Mouse (Mus musculus) midbrain, embryonic 12.5 days (tissue): ENCODE data around the gene 4930442H23Rik. TPM values are rescaled to one million over a fixed set of nuclear protein-coding genes. Genes with fewer than 3 reads are reported as not detected.
"Not testable (repeated sequence)": the region's sequence is repeated elsewhere in the genome, so short reads cannot be mapped to it uniquely, and the experiment has no call there.

Experiments
- ATAC-seq: fragments of 200-750 bp; cut with Nextera tagmentation; 2 replicates; pipeline ENCODE4 v1.8.0; 2017; ENCODE audit warnings: low read depth, moderate TSS enrichment, moderate library complexity; ENCODE audit not compliant: low FRiP score
- H3K27ac ChIP-seq: fragments of 300-500 bp; sonication (generic); replicated peaks from 2 replicates; pipeline ENCODE4 v1.5.1; 2016; ENCODE audit warnings: mild to moderate bottlenecking
- H3K27me3 ChIP-seq: fragments of 300-500 bp; sonication (generic); 2 replicates; pipeline ENCODE4 v1.6.1; 2016; ENCODE audit warnings: mild to moderate bottlenecking
- H3K36me3 ChIP-seq: fragments of 300-500 bp; sonication (generic); 2 replicates; pipeline ENCODE4 v1.6.1; 2016
- H3K4me1 ChIP-seq: fragments of 300-500 bp; sonication (generic); 2 replicates; pipeline ENCODE4 v1.6.1; 2016
- H3K4me2 ChIP-seq: fragments of 300-500 bp; sonication (generic); replicated peaks from 2 replicates; pipeline ENCODE4 v1.6.1; 2016; ENCODE audit warnings: mild to moderate bottlenecking, moderate library complexity
- H3K4me3 ChIP-seq: fragments of 300-500 bp; sonication (generic); 2 replicates; pipeline ENCODE4 v1.5.1; 2016; ENCODE audit warnings: mild to moderate bottlenecking
- H3K9ac ChIP-seq: fragments of 300-500 bp; sonication (generic); replicated peaks from 2 replicates; pipeline ENCODE4 v1.6.1; 2016; ENCODE audit warnings: mild to moderate bottlenecking, moderate library complexity
- H3K9me3 ChIP-seq: fragments of 300-500 bp; sonication (generic); 2 replicates; pipeline ENCODE4 v1.6.1; 2016; ENCODE audit warnings: mild to moderate bottlenecking
- WGBS: fragments of 180-500 bp; shearing (Covaris S2); methylation state at CpG from one replicate; pipeline ENCODE4 v1.1.7; 2016; 5-methylcytosine and 5-hydroxymethylcytosine counted together
- polyA plus RNA-seq: library from polyadenylated mRNA; unstranded; fragments of >200 nt; fragmentation: Nextera tagmentation; extraction: Ambion mirVana; gene quantifications from 2 replicates; pipeline ENCODE4 v1.2.1, GENCODE M21; 2016

The 4930442H23Rik gene
- polyA plus RNA-seq, 1 experiment from 2014 or later: not detected

- Histone ChIP-seq H3K36me3 (peaks cover 81% of the 10 kb centered on the region), H3K9me3 (no peaks in the 10 kb centered on the region), H3K4me2 (peak within 1 kb of the TSS; percentile 61), H3K27me3 (no peaks in the 10 kb centered on the region), H3K27ac (peak within 1 kb of the TSS; percentile 63), H3K4me1 (peaks cover 35% of the 10 kb centered on the region), H3K4me3 (peak within 1 kb of the TSS; percentile 59), H3K9ac (peak within 1 kb of the TSS; percentile 50)
- 5% methylated on average over 53 of the region's 53 CpGs for WGBS
- ATAC-seq: peak; percentile 94
These were observed 1.0 kb downstream of the 4930442H23Rik start, which contains the start of gene Dapk3 for GRCm38 (mm10) chr10:81182336-81183333. Dapk3 (plus strand) TSS chr10:81183005.

DNA sequence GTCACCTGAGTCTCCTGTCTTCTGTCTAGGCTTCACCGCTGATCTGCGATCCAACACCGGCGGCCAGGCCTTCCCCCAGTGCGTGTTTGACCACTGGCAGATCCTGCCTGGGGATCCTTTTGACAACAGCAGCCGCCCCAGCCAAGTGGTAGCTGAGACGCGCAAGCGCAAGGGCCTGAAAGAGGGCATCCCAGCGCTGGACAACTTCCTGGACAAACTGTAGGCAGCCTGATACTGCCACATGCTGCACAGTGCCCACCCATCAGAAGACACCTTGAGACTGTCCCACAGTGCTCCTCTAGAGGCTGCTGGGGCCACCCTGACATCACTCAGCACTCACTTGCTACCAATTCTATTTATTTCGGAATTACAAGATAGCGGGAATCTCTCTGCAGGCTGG, 1.8 kb downstream of the 4930442H23Rik start:
- 0 out of 2 replicates have a peak overlapping the region, but pooled peaks have one; percentile 63 for H3K27ac ChIP-seq
- not testable (repeated sequence) for H3K9ac ChIP-seq, H3K4me2 ChIP-seq, H3K9me3 ChIP-seq, ATAC-seq, H3K27me3 ChIP-seq
- peaks cover 42% of the 10 kb centered on the region for H3K4me1 ChIP-seq
- 81% methylated on average over 12 of the region's 12 CpGs for WGBS
- 0 out of 2 replicates have a peak overlapping the region, but pooled peaks have one; percentile 59 for H3K4me3 ChIP-seq
- H3K36me3 ChIP-seq: peaks cover 78% of the 10 kb centered on the region

- H3K36me3 ChIP-seq: peaks cover 71% of the 10 kb centered on the region
- no peaks in the 10 kb centered on the region for H3K27me3 ChIP-seq
- H3K27ac ChIP-seq: no peak overlapping the region; the same call in 1 of the 2 replicates
- 0 out of 2 replicates have a peak overlapping the region, but pooled peaks have one; percentile 20 for H3K9ac ChIP-seq
- H3K4me3 ChIP-seq: no peak overlapping the region
- no peak for ATAC-seq
- H3K4me1 ChIP-seq: peaks cover 42% of the 10 kb centered on the region
- no peak overlapping the region for H3K4me2 ChIP-seq
- H3K9me3 ChIP-seq: no peaks in the 10 kb centered on the region
- 91% methylated on average over 13 of the region's 13 CpGs for WGBS
These were observed 2.7 kb downstream of the 4930442H23Rik start for GRCm38 (mm10) chr10:81180946-81181345.

DNA sequence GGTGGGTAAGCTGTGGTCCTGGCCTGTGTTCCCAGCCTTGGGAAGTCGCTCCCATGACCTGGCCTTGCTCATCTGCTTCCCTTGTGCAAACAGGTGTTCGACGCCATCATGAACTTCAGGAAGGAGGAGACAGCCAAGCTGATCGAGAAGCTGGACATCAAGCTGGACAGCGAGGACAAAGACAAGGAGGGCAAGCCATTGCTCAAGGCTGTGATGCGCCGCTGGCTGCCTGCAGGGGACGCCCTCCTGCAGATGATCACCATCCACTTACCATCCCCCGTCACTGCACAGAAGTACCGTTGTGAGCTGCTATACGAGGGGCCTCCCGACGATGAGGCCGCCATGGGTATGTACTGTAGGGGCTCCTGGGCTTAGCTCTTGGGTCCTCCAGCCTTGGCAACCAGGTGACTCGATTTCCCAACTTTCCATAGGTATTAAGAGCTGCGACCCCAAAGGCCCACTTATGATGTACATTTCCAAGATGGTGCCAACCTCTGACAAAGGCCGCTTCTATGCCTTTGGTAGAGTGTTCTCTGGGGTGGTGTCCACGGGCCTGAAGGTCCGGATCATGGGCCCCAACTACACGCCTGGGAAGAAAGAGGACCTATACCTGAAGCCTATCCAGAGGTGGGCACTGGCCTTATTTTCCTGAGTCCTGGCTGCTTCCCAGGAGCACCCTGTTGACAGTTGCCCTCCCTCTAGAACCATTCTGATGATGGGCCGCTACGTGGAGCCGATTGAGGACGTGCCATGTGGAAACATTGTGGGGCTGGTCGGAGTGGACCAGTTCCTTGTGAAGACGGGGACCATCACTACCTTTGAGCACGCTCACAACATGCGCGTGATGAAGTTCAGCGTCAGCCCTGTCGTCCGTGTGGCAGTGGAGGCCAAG, 4.0 kb downstream of the 4930442H23Rik start:
- ATAC-seq: no peak
- H3K4me3 ChIP-seq: no peak overlapping the region
- no peak overlapping the region for H3K27ac ChIP-seq
- no peaks in the 10 kb centered on the region for H3K27me3 ChIP-seq
- peaks cover 51% of the 10 kb centered on the region for H3K4me1 ChIP-seq
- WGBS: 90% methylated on average over 32 of the region's 32 CpGs
- H3K4me2 ChIP-seq: no peak overlapping the region
- no peak overlapping the region; the same call in 1 of the 2 replicates for H3K9ac ChIP-seq
- peaks cover 60% of the 10 kb centered on the region for H3K36me3 ChIP-seq
- H3K9me3 ChIP-seq: no peaks in the 10 kb centered on the region

DNA sequence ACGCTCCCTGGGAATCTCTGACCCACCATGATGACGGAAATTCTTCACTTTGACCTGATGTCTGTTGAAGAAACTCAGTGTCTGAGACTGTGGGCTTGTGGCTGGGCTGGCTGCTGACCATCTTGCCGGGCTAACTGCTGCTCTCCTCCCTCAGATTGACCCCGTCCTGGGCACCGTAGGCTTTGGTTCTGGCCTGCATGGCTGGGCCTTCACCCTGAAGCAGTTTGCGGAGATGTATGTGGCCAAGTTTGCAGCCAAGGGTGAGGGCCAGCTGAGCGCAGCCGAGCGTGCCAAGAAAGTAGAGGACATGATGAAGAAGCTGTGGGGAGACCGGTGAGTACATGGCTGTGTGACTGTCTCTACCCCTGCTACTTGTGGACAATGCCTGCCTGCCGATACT, 4.7 kb downstream of the 4930442H23Rik start:
- Histone ChIP-seq H3K4me3 (no peak overlapping the region), H3K4me1 (peaks cover 56% of the 10 kb centered on the region), H3K27me3 (no peaks in the 10 kb centered on the region), H3K4me2 (no peak overlapping the region), H3K9me3 (no peaks in the 10 kb centered on the region), H3K9ac (no peak overlapping the region), H3K36me3 (peaks cover 52% of the 10 kb centered on the region), H3K27ac (no peak overlapping the region)
- ATAC-seq: no peak
- 95% methylated on average over 11 of the region's 11 CpGs for WGBS

DNA sequence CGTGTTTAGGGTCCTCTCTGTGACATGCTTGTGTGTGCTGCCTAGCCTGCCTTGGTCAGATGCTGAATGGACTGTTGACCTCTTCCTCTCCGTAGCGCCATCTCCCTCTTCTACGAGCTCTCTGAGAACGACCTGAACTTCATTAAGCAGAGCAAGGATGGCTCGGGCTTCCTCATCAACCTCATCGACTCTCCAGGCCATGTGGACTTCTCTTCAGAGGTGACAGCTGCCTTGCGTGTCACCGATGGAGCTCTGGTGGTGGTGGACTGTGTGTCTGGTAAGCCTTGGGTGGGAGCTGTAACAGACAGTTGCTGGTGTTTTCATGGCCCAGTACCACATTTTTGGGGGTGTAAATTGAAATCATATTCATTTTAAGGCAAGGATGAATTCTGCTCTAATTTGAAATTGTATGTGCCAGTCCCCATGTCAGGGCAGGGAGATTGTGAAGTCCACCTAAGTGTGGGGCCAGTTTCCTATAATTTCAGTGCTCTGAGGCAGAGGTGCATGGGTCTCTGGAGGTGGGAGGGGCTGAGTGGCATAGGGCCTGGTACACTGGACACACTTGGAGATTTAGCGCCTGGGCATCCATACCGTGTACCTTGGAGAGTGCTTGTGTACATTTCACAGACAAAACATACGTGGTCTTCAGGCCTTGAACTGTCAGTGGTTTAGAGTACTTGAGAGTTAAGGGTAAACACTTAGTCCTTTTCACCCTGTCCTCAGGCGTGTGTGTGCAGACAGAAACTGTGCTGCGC, 5.5 kb downstream of the 4930442H23Rik start:
- WGBS: 72% methylated on average over 14 of the region's 14 CpGs
- ATAC-seq: no peak
- peak overlapping the region; percentile 95 for H3K4me2 ChIP-seq
- H3K9me3 ChIP-seq: no peaks in the 10 kb centered on the region
- peaks cover 52% of the 10 kb centered on the region for H3K36me3 ChIP-seq
- peaks cover 58% of the 10 kb centered on the region for H3K4me1 ChIP-seq
- no peaks in the 10 kb centered on the region for H3K27me3 ChIP-seq
- peak overlapping the region; percentile 99 for H3K4me3 ChIP-seq
- peak overlapping the region; percentile 99 for H3K9ac ChIP-seq
- H3K27ac ChIP-seq: peak overlapping the region; percentile 93; the same call in 1 of the 2 replicates

GRCm38 (mm10) chr10:81177491-81177925, 6.1 kb downstream of the 4930442H23Rik start:
- WGBS: 19% methylated on average over 16 of the region's 16 CpGs
- peaks cover 61% of the 10 kb centered on the region for H3K4me1 ChIP-seq
- peak overlapping the region; percentile 93 for H3K27ac ChIP-seq
- ATAC-seq: no peak
- peak overlapping the region; percentile 95 for H3K4me2 ChIP-seq
- H3K4me3 ChIP-seq: peak overlapping the region; percentile 99
- peaks cover 52% of the 10 kb centered on the region for H3K36me3 ChIP-seq
- peak overlapping the region; percentile 99 for H3K9ac ChIP-seq
- H3K9me3 ChIP-seq: no peaks in the 10 kb centered on the region
- no peaks in the 10 kb centered on the region for H3K27me3 ChIP-seq

DNA sequence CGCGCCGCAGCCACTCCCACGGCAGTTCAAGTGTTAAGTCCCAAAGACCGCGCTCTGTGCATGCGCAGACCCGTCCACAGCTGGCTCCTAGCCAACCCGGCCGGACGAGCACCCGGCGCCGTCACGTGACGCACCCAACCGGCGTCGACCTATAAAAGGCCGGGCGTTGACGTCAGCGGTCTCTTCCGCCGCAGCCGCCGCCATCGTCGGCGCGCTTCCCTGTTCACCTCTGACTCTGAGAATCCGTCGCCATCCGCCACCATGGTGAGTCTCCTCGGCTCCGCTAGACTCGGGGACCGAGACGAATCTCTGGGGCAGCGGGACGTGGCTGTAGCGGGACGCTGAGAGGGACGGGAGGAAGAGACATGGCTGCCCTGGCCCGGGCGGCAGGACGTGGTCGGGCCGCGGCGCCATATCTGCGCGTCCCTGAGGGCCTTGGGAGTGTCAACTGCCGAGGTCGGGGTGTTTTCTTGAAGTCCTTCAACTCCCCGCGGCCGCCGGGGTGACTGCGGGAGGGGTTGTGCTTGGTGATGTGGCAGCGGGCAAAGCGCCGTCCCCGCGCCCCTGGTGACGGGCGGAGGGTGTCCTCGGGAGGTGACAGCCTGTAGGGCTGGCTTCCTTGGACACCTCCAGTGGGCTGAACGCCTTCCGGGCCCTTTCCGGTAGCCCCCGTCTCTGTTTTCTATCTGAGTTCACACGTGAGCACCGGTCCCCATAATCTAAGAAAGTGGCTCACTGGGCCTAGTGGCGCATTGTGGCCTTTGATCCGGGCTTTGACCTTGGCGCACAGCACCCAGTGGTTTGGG, 7.0 kb downstream of the 4930442H23Rik start, which contains the start of gene Eef2:
TSS of gene Eef2 (plus strand) at position 166 of the 806 bp plus-strand sequence.
- peak within 1 kb of the TSS; percentile 93 for H3K27ac ChIP-seq
- ATAC-seq: peak; percentile 80
- H3K36me3 ChIP-seq: peaks cover 44% of the 10 kb centered on the region
- peak within 1 kb of the TSS; percentile 99 for H3K9ac ChIP-seq
- peaks cover 53% of the 10 kb centered on the region for H3K4me1 ChIP-seq
- H3K27me3 ChIP-seq: no peaks in the 10 kb centered on the region
- under 1% methylated on average over 77 of the region's 77 CpGs for WGBS
- H3K9me3 ChIP-seq: no peaks in the 10 kb centered on the region
- peak within 1 kb of the TSS; percentile 95 for H3K4me2 ChIP-seq
- peak within 1 kb of the TSS; percentile 99 for H3K4me3 ChIP-seq

GRCm38 (mm10) chr10:81175936-81176465, 7.6 kb downstream of the 4930442H23Rik start:
- H3K4me1 ChIP-seq: peaks cover 51% of the 10 kb centered on the region

DNA sequence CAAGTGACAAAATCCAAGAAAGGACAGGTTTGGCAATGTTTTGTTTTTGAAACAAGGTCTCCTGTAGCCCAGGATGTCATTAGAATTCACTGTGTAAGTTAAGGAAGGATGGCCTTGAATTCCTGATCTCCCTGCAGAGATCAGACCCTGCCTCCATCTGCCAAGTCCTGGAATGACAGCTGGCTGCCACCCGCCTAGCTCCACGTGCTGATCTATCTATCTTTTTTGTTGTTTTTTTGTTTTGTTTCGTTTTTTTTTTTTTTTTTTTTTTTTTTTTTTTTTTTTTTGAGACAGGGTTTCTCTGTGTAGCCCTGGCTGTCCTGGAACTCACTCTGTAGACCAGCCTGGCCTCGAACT, 8.3 kb downstream of the 4930442H23Rik start:
- H3K27me3 ChIP-seq, H3K9me3 ChIP-seq, H3K9ac ChIP-seq, ATAC-seq: not testable (repeated sequence)
- Histone ChIP-seq H3K27ac (peak overlapping the region; percentile 93), H3K4me2 (peak overlapping the region; percentile 61), H3K36me3 (peaks cover 31% of the 10 kb centered on the region), H3K4me1 (peaks cover 51% of the 10 kb centered on the region), H3K4me3 (peak overlapping the region; percentile 42; the same call in 1 of the 2 replicates)
- 10% methylated on average over 4 of the region's 4 CpGs for WGBS

More at GRCm38 (mm10) chr10:81175936-81176465, 7.6 kb downstream of the 4930442H23Rik start:
- ATAC-seq: no peak; the same call in 1 of the 2 replicates
- H3K36me3 ChIP-seq: peaks cover 38% of the 10 kb centered on the region
- no peaks in the 10 kb centered on the region for H3K9me3 ChIP-seq
- WGBS: 11% methylated on average over 13 of the region's 13 CpGs
- peak overlapping the region; percentile 99; the same call in 1 of the 2 replicates for H3K9ac ChIP-seq
- H3K27me3 ChIP-seq: no peaks in the 10 kb centered on the region
- H3K27ac ChIP-seq: peak overlapping the region; percentile 93
- peak overlapping the region; percentile 99 for H3K4me3 ChIP-seq
- peak overlapping the region; percentile 52 for H3K4me2 ChIP-seq
